Mouse (Mus musculus): ENCODE measurements around the gene Gm45521. TPM values are rescaled to one million over a fixed set of nuclear protein-coding genes. Genes with fewer than 3 reads are reported as not detected.
"Not testable (repeated sequence)": the region's sequence is repeated elsewhere in the genome, so short reads cannot be mapped to it uniquely, and the experiment has no call there.

The Gm45521 gene
- polyA plus RNA-seq, 1 experiment from 2014 or later = not detected

DNA sequence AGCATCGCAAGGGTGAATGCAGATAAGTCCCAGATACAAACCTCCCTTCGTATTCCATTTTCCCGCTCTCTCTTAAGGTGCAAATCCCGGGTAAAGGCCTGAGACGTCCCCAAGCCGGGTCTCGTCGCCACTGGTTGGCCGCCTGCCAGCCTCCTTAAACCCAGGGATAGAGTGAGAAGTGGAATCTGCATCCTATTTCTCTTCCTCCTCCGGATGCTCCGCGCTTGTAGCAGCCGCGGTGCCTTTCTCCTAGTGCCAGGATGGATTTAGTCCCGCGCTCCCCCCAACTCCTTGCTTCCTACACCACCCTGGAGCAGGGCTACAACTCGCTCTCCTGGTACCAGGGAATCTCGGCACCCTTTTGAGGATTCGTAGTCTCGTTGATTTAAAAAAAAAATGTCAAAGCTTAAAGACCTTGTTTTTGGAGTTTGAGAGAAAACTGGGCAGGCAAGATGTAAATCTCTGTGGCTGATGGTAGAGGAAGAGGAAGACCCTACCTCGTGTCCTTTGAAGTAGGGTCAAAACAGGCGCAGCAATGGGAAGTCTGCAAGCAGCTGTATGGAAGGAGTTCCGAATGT lies 46.1 kb downstream of the Gm45521 start:
- Histone ChIP-seq H3K9ac (replicated peaks) (peak overlapping the region; percentile 52), H3K36me3 (replicated peaks; ENCODE audit: insufficient read depth, low read length) (no peaks in the 10 kb centered on the region), H3K4me1 (ENCODE audit: insufficient read depth) (peaks cover 14% of the 10 kb centered on the region), H3K27me3 (ENCODE audit: insufficient read depth, low read length) (peaks cover 9% of the 10 kb centered on the region; the same call in 1 of the 2 replicates), H3K9me3 (ENCODE audit: low read length) (no peaks in the 10 kb centered on the region), H3K4me2 (ENCODE audit: low read depth, low read length) (peak overlapping the region; percentile 84), H3K4me3 (ENCODE audit: low read depth, low read length) (peak overlapping the region; percentile 56), H3K27ac (ENCODE audit: low read depth) (0 out of 2 replicates have a peak overlapping the region, but pooled peaks have one; percentile 34)
- no peak for TF ChIP-seq CTCF (IDR thresholded peaks at IDR 0.05; ENCODE audit: low read depth)
- TF ChIP-seq EP300 (IDR thresholded peaks at IDR 0.05; ENCODE audit: low read depth) = no peak
- ATAC-seq = peak; percentile 16; the same call in 1 of the 2 replicates
- 2% methylated on average over 23 of the region's 23 CpGs for WGBS (ENCODE audit: insufficient replicate concordance)
- no peak for DNase-seq

GRCm38 (mm10) chr14:8003727-8004670 lies 46.9 kb downstream of the Gm45521 start:
- 27% methylated on average over 18 of the region's 18 CpGs for WGBS (ENCODE audit: insufficient replicate concordance)
- peaks cover 14% of the 10 kb centered on the region for H3K4me1 ChIP-seq (ENCODE audit: insufficient read depth)
- H3K9me3 ChIP-seq (ENCODE audit: low read length) = no peaks in the 10 kb centered on the region
- no peak overlapping the region; the same call in 1 of the 2 replicates for H3K9ac ChIP-seq (replicated peaks)
- peak overlapping the region; percentile 56 for H3K4me3 ChIP-seq (ENCODE audit: low read depth, low read length)
- no peak overlapping the region for H3K27ac ChIP-seq (ENCODE audit: low read depth)
- peaks cover 9% of the 10 kb centered on the region; the same call in 1 of the 2 replicates for H3K27me3 ChIP-seq (ENCODE audit: insufficient read depth, low read length)
- TF ChIP-seq CTCF (IDR thresholded peaks at IDR 0.05; ENCODE audit: low read depth) = no peak
- DNase-seq (no peak), ATAC-seq (no peak)
- H3K36me3 ChIP-seq (replicated peaks; ENCODE audit: insufficient read depth, low read length) = no peaks in the 10 kb centered on the region
- H3K4me2 ChIP-seq (ENCODE audit: low read depth, low read length) = peak overlapping the region; percentile 84

GRCm38 (mm10) chr14:8006061-8006460 lies 49.0 kb downstream of the Gm45521 start:
- 53% methylated on average over 3 of the region's 3 CpGs for WGBS (ENCODE audit: insufficient replicate concordance)

GRCm38 (mm10) chr14:8007084-8007483 lies 50.0 kb downstream of the Gm45521 start:
- Histone ChIP-seq H3K27me3 (ENCODE audit: insufficient read depth, low read length) (peaks cover 5% of the 10 kb centered on the region; the same call in 1 of the 2 replicates), H3K9ac (replicated peaks) (no peak overlapping the region), H3K4me3 (ENCODE audit: low read depth, low read length) (no peak overlapping the region), H3K9me3 (ENCODE audit: low read length) (no peaks in the 10 kb centered on the region), H3K36me3 (replicated peaks; ENCODE audit: insufficient read depth, low read length) (no peaks in the 10 kb centered on the region), H3K4me2 (ENCODE audit: low read depth, low read length) (no peak overlapping the region), H3K4me1 (ENCODE audit: insufficient read depth) (peaks cover 14% of the 10 kb centered on the region; the same call in 1 of the 2 replicates), H3K27ac (ENCODE audit: low read depth) (no peak overlapping the region)
- DNase-seq = no peak
- TF ChIP-seq CTCF (IDR thresholded peaks at IDR 0.05; ENCODE audit: low read depth) = no peak
- no peak for TF ChIP-seq EP300 (IDR thresholded peaks at IDR 0.05; ENCODE audit: low read depth)
- ATAC-seq = no peak

More at GRCm38 (mm10) chr14:8006061-8006460, 49.0 kb downstream of the Gm45521 start:
- not testable (repeated sequence) for H3K4me2 ChIP-seq (ENCODE audit: low read depth, low read length); H3K4me3 ChIP-seq (ENCODE audit: low read depth, low read length); H3K27me3 ChIP-seq (ENCODE audit: insufficient read depth, low read length); H3K36me3 ChIP-seq (replicated peaks; ENCODE audit: insufficient read depth, low read length); DNase-seq; H3K9me3 ChIP-seq (ENCODE audit: low read length); ATAC-seq; H3K9ac ChIP-seq (replicated peaks); H3K27ac ChIP-seq (ENCODE audit: low read depth)
- peaks cover 14% of the 10 kb centered on the region for H3K4me1 ChIP-seq (ENCODE audit: insufficient read depth)

- Histone ChIP-seq H3K4me3 (ENCODE audit: low read depth, low read length) (no peak overlapping the region), H3K9ac (replicated peaks) (no peak overlapping the region), H3K36me3 (replicated peaks; ENCODE audit: insufficient read depth, low read length) (no peaks in the 10 kb centered on the region), H3K9me3 (ENCODE audit: low read length) (no peaks in the 10 kb centered on the region), H3K27me3 (ENCODE audit: insufficient read depth, low read length) (0 out of 2 replicates have a peak, but pooled peaks cover 2% of the 10 kb centered on the region), H3K27ac (ENCODE audit: low read depth) (no peak overlapping the region), H3K4me2 (ENCODE audit: low read depth, low read length) (no peak overlapping the region), H3K4me1 (ENCODE audit: insufficient read depth) (peaks cover 12% of the 10 kb centered on the region; the same call in 1 of the 2 replicates)
- 73% methylated on average over 2 of the region's 2 CpGs for WGBS (ENCODE audit: insufficient replicate concordance)
- DNase-seq (no peak), ATAC-seq (no peak)
- TF ChIP-seq CTCF (IDR thresholded peaks at IDR 0.05; ENCODE audit: low read depth) (no peak), EP300 (IDR thresholded peaks at IDR 0.05; ENCODE audit: low read depth) (no peak)
These were observed 50.4 kb downstream of the Gm45521 start for GRCm38 (mm10) chr14:8007486-8007885.

DNA sequence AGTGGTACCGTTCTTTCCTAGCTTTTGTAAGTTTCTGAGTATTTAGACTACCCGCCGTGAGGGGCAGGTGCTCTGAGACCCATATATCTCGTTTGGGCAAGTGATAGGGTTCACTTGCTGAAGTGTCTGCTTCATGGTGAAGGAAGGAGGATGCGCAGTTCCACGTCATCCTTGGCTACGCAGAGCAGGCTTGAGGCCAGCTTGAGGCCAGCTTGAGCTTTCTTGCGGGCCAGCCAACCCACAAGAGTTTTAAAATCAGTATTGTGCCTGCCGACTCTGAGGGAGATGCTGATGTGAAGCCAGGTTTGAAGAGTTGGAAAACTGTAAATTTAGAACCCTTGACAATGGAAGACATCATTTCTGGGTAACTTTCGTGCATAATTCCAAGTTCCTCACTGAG lies 50.8 kb downstream of the Gm45521 start:
- no peak for ATAC-seq
- DNase-seq = no peak
- Histone ChIP-seq H3K4me1 (ENCODE audit: insufficient read depth) (peaks cover 8% of the 10 kb centered on the region; the same call in 1 of the 2 replicates), H3K9me3 (ENCODE audit: low read length) (no peaks in the 10 kb centered on the region), H3K27ac (ENCODE audit: low read depth) (no peak overlapping the region), H3K36me3 (replicated peaks; ENCODE audit: insufficient read depth, low read length) (no peaks in the 10 kb centered on the region), H3K9ac (replicated peaks) (no peak overlapping the region), H3K4me2 (ENCODE audit: low read depth, low read length) (no peak overlapping the region), H3K27me3 (ENCODE audit: insufficient read depth, low read length) (0 out of 2 replicates have a peak, but pooled peaks cover 2% of the 10 kb centered on the region), H3K4me3 (ENCODE audit: low read depth, low read length) (no peak overlapping the region)
- TF ChIP-seq CTCF (IDR thresholded peaks at IDR 0.05; ENCODE audit: low read depth) (no peak), EP300 (IDR thresholded peaks at IDR 0.05; ENCODE audit: low read depth) (no peak)
- WGBS (ENCODE audit: insufficient replicate concordance) = 80% methylated on average over 10 of the region's 10 CpGs

Other genes with a start within 250 kb of the Gm45521 start
- not detected in 2 replicates for gene Gm26661, start 165.7 kb upstream of the Gm45521 start, polyA plus RNA-seq (2015; fragmentation: Nextera tagmentation; extraction: Ambion mirVana)
- gene Flnb, start 139.3 kb upstream of the Gm45521 start, polyA plus RNA-seq (2015; fragmentation: Nextera tagmentation; extraction: Ambion mirVana) = 2.5 and 2.9 TPM in 2 replicates
- 12.1 and 13.2 TPM in 2 replicates for gene Dnase1l3, start 37.3 kb downstream of the Gm45521 start, polyA plus RNA-seq (2015; fragmentation: Nextera tagmentation; extraction: Ambion mirVana)
- 29.8 and 34.0 TPM in 2 replicates for gene Abhd6, start 45.6 kb downstream of the Gm45521 start, polyA plus RNA-seq (2015; fragmentation: Nextera tagmentation; extraction: Ambion mirVana)
- gene Rpp14, start 123.1 kb downstream of the Gm45521 start, polyA plus RNA-seq (2015; fragmentation: Nextera tagmentation; extraction: Ambion mirVana) = 19.2 and 19.3 TPM in 2 replicates
- 15.7 and 17.8 TPM in 2 replicates for gene Pxk, start 140.9 kb downstream of the Gm45521 start, polyA plus RNA-seq (2015; fragmentation: Nextera tagmentation; extraction: Ambion mirVana)
- gene Pdhb, start 215.7 kb downstream of the Gm45521 start, polyA plus RNA-seq (2015; fragmentation: Nextera tagmentation; extraction: Ambion mirVana) = 119 and 125 TPM in 2 replicates

Measured in liver, postnatal 0 days (tissue).